Mouse (Mus musculus) erythroblast, adult 5-6 weeks (primary cell): ENCODE results near the gene Ntn5. TPM values are rescaled to one million over a fixed set of nuclear protein-coding genes. Genes with fewer than 3 reads are reported as not detected.
"Not testable (repeated sequence)": the region's sequence is repeated elsewhere in the genome, so short reads cannot be mapped to it uniquely, and the experiment has no call there.

Source experiments
- ATAC-seq: replicated peaks from 2 replicates; pipeline ENCODE4 v1.8.0; 2016; ENCODE audit warnings: moderate number of reproducible peaks, mild to moderate bottlenecking, moderate TSS enrichment, inconsistent platforms; ENCODE audit not compliant: poor library complexity, low FRiP score, severe bottlenecking
- total RNA-seq, 2 experiments: library from RNA; stranded (forward) in 1 of 2; stranded (reverse) in 1 of 2; fragments of 150-400 nt in 1 of 2; fragments of 200-764, 138-1000 nt in 1 of 2; gene quantifications; 2 replicates each; pipeline versions ENCODE4 v1.2.3 to v1.2.4; 2015 to 2017; ENCODE audit warnings: low replicate concordance in 2 of 2

Gene Ntn5
- total RNA-seq, 2 experiments from 2014 or later: not detected

DNA sequence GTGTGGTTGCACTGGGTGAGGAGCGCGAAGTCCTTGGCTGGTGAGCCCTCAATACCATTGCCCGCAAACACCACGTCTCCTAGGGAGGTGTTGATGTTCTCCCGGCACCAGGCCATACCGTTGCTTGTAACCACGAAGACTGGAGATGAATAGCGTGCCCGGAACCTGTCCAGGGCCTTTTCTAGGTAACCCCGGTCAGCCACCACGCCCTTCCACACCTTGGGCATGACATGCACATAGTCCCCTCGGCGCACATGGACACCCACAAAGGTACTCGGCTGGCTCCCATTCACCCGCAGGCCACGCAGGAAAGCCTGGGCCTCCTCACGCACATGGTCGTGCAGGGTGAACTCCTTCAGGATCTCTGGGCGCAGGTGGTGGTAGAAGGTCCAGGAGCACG lies 33.3 kb upstream of the Ntn5 start:
- ATAC-seq: not testable (repeated sequence)

DNA sequence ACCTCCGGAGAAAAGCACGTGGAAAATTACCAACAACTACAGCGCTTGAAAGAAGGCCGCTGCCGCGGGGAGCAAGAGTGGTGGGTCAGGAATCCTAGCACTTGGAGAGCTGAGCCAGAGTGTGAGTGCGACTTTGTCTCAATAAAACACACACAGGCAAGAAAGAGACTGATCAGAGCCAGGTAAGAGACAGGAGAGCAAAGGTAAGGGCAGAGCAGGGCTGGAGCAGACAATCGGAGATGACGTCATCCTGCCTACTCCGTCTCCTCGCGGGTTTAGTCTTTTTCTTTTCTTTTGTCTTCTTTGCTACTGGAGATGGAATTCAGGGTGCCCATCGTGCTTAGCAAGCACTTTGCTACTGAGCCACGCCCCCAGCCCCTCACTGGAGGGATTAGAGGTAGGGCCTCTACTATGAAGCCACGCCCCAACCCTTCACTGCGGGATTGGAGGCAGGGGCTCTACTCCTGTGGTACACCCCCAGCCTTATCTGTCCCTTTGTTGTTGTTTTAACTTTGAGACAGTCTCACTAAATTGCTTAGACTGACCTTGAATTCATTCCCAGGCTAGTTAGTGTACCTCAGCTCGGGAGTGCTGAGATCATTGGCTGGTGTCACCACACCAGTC lies 29.3 kb upstream of the Ntn5 start:
- no peak for ATAC-seq

DNA sequence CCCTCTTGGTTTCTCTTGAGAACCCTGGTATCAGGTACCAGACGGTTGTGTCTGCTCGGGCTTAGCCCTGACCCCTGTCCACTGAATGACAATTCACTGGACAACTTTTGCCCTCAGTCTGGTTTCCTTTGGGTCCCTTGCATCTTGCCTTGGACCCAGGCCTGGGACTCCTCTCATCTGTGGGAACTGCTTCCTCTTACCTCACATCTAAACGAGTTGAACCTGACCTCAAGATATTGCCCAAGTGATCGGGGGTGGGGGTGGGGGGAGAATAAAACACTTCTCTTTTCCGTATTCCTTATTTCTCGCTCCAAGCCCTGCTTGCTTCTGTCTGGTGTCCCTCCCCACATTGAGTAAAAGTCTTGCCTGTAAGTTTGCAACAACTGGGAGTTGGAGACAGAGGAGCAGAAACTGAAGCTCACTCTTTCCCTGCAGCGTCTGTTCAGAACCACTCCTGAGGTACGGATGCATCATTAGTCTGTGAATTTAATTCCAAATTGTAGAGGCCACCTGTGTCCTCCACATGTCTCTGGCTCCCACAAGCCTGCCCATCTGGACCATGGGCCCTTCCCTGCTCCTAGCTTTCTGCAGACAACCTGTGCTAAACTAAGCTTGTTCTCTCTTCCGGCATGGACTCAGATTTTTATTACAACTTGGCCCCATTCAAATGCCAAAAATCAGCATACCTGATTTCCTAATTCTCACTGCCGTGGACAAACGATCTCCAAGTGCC lies 22.9 kb upstream of the Ntn5 start:
- ATAC-seq: no peak

DNA sequence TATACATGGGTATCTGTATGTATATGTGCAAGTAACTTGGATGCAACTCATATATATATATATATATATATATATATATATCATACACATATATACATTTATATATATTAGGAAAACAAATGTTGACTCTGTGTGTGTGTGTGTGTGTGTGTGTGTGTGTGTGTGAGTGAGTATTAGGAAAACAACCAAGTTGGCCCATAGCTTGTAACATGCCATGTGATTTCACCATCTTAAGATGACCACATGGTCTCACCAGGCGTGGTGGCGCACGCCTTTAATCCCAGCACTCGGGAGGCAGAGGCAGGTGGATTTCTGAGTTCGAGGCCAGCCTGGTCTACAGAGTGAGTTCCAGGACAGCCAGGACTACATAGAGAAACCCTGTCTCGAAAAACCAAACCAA lies 22.1 kb upstream of the Ntn5 start:
- ATAC-seq: not testable (repeated sequence)

DNA sequence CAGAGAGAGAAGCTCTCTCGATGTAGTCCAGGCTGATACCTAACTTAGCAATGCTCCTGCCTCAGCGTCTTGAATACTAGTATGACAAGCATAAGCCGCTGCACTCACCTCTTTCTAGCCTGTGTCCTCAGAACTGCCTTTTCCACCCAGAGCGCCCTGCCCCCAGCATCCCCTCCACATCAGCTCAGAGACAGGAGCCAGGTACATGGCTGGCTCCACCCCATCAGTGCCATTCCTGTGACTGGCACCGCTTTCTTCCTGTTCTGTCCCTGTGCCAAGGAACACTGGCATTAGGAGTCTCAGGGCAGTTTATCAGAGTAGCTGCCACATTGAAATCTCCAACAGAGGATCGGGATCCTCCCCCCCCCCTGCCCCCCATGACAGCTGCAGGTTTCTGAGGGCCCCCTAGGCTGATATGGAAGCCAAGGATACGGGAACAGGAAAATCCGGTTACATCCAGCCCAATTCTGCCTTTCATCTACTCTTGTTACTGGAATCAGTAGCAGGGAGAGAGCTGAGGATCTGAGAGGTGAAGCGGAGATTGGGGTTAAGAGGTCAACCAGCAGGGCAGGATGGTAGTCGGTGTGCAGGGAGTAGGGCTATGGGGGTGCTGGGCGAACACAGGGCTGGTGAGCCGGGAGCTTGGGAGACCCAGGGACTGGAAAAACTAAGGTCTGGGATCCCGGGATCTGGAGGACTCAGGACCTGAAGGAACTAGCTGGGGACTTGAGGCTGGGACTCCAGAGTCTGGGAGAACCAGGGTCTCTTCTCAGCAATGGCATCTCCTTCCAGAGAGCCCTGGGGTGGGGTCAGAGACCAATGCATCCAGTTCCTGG lies 18.3 kb upstream of the Ntn5 start:
- ATAC-seq: no peak

DNA sequence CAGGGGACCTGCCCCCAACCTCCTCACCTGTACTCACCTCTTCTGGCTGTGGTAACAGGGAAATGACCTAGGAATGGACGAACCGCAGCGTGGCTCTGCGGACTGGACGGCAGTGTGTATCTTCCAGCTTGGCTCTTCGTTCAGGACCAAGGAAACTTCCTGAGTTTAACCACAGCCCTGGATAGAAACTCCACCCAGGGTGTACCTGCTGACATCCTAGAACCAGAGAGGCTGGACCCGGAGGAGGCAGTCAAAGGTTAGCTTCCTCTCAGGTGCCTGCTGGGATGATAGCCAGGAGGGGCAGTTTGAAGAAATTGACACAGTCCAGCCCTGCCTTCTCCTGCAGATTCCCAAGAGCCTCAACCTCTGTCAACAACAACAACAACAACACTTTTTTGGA lies 17.7 kb upstream of the Ntn5 start, which contains the start of gene Fut2:
Gene Fut2 (minus strand): TSS at position 234 of the 400 bp plus-strand sequence.
- no peak for ATAC-seq

DNA sequence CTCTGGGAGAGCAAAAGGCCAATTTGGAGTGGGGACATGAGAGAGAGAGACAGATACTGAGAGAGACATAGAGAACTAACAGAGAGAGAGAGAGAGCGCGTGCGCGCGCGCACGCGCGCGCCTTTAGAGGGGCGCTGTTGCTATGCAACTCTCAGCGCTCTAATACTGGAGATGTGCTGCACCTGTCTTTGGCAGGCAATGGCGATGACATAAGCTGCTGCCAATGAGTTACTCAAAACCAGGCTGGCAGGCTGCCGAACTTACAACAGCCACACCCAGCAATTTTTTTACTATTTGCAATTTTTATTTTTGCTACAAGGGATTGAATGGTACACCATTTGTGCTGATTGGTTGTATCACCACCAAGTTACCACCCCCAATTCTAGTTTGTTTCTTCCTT lies 16.1 kb upstream of the Ntn5 start:
- no peak for ATAC-seq

DNA sequence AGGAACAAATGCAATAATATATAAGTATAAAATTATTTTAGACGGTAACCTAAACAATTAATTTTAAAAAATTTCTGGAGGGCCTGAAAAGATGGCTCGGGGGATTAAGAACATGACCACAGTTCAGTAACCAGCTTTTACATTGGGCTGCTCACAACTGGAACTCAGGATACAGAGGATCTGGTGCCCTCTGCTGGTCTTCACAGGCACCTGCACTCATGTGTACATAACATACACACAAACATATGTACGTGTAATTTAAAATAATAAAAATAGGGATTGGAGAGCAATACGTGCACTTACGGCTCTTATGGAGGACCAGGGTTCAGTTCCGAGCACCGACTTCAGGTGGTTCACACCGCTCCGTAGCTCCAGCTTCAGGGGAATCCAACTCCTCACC lies 14.9 kb upstream of the Ntn5 start:
- ATAC-seq: no peak

DNA sequence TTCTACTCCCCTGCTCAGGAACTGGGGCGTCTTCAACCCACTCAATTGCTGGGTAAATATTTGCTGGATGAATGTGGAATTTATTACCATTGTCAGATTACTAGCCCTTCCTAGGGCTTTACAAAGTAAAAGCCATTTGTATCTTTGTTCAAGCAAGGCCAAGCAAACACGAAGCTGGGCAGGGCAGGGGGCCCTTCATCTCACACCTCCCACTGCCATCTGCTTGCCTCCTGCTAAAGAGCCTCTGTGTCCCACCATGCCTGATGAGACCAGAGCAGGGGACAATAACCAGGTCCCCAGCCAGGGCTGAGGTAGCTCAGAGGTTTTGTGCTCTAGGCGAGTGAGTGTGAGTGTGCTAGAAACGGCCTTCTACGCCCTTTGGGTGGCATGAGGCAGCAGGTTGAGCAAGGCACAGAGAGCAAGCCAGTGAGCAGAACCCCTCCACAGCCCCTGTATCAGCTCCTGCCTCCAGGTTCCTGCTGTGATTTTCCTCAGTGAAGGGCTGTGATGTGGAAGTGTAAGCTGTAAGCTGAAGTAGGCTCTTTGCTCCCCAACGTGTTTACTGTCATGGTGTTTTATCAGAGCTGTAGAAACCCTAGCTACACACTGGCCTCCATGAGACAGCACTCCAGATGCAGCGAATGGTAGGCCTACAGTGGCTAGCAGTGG lies 6.1 kb upstream of the Ntn5 start:
- no peak for ATAC-seq

DNA sequence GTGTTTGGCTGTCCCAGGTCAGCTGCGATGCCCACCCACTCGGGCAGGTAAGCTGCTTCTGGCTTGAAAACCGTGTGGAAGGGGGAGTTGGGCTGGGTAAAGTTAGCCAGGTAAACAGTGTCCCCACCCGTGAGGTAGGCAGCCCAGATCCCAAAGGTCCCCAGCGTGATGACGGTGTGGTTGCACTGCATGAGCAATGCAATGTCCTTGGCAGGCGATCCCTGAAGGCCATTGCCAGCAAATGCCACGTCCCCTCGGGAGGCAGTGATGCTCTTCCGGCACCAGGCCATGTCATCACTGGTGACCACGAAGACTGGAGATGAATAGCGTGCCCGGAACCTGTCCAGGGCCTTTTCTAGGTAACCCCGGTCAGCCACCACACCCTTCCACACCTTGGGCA lies 5.3 kb upstream of the Ntn5 start:
- ATAC-seq: no peak

DNA sequence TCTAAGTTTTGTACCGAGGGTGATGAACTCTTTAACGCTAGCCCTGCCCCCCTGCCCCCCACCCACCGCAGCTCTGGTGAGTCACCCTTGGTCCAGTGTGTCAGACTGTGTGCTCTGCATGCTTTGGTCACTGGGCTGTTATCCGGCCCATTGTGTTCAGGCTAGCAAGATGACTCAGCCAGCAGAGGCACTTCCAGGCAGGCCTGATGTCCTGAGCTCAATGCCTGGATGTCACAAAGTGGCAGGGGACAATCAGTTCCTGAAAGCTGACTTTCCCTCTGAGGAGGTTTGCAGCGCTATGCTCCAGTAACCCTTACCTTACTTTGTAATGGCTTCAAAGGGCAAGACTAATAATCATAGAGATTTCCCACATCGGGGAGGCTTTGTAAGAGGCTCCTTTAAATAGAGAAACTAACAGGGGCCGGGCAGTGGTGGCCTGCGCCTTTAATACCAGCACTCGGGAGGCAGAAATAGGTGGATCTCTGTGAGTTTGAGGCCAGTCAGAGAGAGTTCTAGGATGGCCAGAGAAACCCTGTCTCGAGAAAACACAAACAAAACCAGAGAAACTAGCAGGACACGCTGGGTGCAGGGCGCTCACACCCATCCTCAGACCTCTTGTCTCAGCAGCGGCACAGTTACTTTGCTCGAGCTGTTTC lies 3.7 kb upstream of the Ntn5 start:
- ATAC-seq: no peak

DNA sequence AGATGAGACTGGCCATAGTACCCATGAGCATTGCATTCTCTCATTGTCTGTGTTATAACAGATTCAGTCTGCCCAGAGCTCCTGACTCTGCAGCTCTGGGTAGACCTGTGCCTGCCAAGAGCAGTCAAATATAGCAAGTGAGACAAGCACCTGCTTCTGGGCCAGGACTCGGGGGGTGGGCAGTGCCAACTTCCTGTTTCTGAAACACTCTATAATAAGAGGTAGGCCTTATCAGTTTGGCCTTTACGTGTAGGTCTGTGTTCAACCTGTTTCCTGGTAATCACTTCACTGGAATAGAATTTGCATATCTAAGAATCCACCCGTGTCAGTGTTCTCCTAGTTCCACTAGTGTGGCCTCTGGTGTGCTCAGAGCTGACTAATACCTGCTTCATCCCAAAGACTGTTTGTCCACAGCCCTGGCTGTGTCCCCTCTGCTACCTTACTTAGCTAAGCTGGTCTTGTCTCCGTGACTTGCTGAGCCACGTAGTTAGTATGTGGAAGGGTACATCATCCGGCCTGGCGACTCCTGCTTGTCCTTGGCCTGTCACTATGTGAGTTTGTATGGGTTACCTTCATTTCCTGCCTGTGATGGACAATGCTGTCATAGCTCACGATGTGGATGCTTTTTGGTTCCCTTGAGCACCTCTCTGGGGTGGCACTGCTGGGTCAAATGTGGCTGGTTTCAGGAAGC lies 2.6 kb upstream of the Ntn5 start:
- no peak for ATAC-seq

DNA sequence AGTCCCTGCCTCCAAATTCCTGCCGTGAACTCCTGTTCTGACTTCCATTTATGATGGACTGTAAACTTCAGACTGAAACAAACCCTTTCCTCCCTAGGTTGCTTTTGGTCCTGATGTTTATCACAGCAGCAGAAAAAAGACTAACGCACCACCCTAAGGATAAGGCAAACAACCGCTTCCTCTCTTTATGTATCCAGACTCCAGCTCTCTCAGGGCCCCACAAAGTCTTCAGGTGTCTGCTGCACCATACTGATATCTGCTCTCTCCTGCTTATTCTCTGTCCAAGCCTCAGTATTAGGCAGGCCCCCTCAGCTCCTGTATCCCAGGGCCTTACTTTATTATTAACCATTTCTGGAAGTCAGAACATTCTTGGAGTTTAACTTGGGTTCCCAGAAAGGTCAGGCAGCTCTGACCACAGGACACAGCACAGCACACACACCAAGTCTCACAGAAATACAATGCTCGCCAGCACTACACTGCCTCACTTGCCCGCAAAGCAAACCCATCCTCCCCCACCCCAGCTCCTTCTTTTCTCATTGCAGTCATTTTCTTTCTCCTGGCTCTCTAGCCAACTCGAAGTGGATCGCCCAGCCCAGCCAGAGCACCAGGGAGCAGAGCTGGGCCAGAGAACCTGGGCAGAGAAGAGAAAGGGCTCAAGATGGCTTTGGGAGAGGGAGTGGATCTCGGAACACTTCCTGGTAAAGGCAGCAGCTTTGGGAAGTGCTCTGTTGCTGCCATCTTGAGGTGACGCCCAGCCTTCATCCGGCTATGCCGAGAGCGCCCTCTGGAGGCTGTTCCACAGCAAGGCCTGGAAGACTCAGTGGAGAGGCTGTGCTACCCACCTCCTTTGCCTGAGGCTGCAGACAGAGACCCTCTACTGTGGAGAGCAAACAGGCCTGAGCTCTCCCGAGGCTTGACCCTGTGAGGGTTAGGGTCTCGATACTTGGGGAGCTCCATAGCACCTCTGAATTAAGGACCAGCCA lies 1.4 kb upstream of the Ntn5 start:
- peak; percentile 66; the same call in 1 of the 2 replicates for ATAC-seq

DNA sequence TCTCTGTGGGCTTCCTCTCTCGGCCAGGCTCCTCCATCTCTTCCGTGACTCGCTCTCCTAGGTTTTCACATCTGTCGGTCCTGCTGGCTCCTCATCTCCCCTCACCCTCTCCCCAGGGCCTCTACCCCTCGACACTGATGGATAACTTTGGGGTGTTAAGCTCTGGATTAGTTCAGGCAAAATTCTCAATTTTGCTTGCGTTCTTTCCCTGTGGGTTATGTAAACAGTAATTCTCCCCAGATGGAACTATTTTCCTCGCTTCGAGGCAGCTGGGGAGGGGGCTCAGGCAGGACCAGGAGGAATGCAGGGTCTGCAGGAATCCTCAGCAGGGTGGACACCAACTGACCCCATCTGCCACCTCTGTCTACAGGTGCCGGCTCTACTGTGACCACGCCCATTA lies 2.0 kb downstream of the Ntn5 start:
- no peak for ATAC-seq

DNA sequence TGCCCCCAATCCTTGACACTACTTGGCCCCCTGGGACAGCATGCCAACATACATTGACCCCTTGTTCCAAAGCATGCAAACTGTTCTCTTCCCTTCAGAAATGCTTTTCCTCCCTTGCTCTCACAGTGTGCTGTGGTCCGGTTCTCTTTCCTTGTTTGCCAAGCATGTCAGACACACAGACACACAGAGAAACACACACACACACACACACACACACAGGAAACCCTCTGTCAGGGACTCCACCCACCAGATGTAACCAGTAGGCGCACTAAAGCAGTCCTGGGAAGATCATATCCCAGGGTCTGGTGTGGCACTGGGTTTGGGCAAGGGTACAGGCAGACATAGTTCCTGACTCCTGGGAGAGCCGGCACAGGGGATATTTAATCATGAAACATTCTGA lies 3.0 kb downstream of the Ntn5 start:
- ATAC-seq: no peak

DNA sequence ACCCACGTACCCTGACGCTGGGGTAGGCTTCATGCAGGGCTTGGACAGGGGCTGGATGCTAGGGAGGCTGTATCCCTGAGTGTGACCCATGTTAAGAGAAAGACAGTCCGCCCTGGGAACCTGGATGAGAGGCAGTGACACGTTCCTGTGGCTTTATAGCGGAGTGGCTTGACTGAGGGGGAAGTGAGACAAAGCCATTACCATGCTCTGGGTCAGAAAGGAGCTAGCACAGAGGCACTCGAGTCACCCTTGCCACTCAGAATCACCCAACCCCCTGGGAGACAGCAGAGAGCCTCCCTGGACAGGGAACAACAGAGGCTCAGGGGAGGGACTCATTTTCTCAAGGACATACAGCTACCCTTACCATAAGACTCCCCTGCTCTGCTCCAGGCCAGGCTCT lies 5.3 kb downstream of the Ntn5 start:
- ATAC-seq: no peak

DNA sequence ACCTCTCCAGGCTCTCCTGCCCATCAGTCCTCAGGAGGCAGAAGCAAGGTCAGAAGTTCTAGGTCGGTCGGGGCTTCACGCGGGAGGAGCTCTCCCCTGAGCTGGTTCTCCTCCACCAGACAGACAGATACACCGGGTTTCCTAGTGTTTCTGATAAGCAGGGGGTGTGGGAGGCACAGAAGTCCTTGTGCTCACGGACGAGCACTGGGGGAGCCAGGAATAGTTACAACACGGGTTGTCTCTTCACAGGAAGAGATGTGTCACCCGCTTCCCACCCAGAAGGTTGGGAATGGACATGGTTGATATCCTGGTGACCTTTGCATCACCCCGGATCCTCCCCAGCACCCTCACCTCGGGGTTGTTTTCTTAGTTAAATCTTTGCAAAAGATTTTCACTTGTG lies 6.0 kb downstream of the Ntn5 start:
- ATAC-seq: no peak

DNA sequence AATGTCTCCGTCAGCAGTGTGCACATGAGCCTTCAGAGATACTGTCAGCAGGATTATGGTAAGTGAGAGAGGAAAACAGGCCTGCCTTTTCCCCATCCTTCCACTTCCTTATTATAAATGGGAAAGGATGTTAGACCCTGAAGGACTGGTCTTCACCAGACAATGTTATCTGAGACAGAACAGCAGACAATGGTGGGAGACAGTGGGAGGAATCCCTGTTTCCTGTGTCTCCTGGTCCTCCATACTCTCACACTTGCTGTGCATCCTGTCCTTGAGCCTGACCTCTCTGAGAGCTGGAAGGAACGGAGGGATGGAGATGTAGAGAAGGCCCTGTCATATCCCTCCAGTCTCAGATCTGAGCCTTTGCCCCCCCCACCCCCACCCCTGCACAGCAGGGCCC lies 8.5 kb downstream of the Ntn5 start:
- no peak for ATAC-seq
